Mouse (Mus musculus) heart, adult 2 months (tissue): ENCODE measurements around the gene Nlrp4f.

ENCODE experiments used
- CTCF ChIP-seq: fragments of 200-600 bp; IDR thresholded peaks from 2 replicates; pipeline ENCODE4 v1.8.1; 2022; ENCODE audit warnings: antibody characterized with exemption, mild to moderate bottlenecking, moderate library complexity
- POLR2A ChIP-seq: fragments of 200-500 bp; IDR thresholded peaks from 2 replicates; pipeline ENCODE4 v1.6.1; 2011; ENCODE audit warnings: mild to moderate bottlenecking, low read depth, low read length, control low read depth; ENCODE audit not compliant: insufficient read depth

DNA sequence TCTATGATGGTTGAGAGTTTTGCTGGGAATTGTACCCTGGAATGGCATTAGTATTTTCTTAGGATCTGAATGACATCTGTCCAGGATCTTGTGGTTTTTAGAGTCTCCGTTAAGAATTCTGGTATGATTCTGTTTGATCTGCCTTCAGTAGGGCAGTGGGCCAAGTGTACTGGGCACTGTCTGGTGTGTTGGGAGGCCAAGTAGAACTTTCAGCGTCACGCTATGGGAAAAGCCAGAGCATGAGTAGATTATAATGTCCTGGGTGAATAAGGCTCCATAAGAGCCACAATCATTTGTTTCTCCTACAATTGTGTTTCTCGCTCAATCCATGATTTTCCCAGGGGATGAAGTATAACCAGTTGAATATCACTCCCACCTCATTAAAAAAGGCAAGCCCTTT, 68.0 kb downstream of the Nlrp4f start, which contains the start of gene Olfr465-ps1:
- no peak for TF ChIP-seq CTCF
- no peak for TF ChIP-seq POLR2A
